Mouse (Mus musculus) forebrain, postnatal 0 days (tissue): Measurements from ENCODE around the gene Irf8. TPM values are rescaled to one million over a fixed set of nuclear protein-coding genes. Genes with fewer than 3 reads are reported as not detected.
"Not testable (repeated sequence)": the region's sequence is repeated elsewhere in the genome, so short reads cannot be mapped to it uniquely, and the experiment has no call there.

ENCODE experiments used
- ATAC-seq: fragments of 200-750 bp; cut with Nextera tagmentation; 2 replicates; pipeline ENCODE4 v1.8.0; 2017; ENCODE audit warnings: mild to moderate bottlenecking, moderate library complexity
- DNase-seq: peaks from one replicate; pipeline ENCODE4 v3.0.0-alpha.2; 2015
- H3K27ac ChIP-seq: fragments of 300-500 bp; sonication (generic); 2 replicates; pipeline ENCODE4 v1.5.1; 2014; ENCODE audit warnings: low read depth, mild to moderate bottlenecking, antibody characterized with exemption, low read length, moderate library complexity, mixed read lengths
- H3K27me3 ChIP-seq: fragments of 300-500 bp; sonication (generic); 2 replicates; pipeline ENCODE4 v1.6.1; 2014; ENCODE audit warnings: mild to moderate bottlenecking, low read length, mixed read lengths; ENCODE audit not compliant: insufficient read depth
- H3K36me3 ChIP-seq: fragments of 300-500 bp; sonication (generic); 2 replicates; pipeline ENCODE4 v1.6.1; 2014; ENCODE audit warnings: mild to moderate bottlenecking, moderate library complexity; ENCODE audit not compliant: insufficient read depth
- H3K4me1 ChIP-seq: fragments of 300-500 bp; sonication (generic); 2 replicates; pipeline ENCODE4 v1.6.1; 2014; ENCODE audit warnings: antibody characterized with exemption; ENCODE audit not compliant: insufficient read depth
- H3K4me2 ChIP-seq: fragments of 300-500 bp; sonication (generic); 2 replicates; pipeline ENCODE4 v1.6.1; 2014; ENCODE audit warnings: low read depth, mild to moderate bottlenecking, moderate library complexity
- H3K4me3 ChIP-seq: fragments of 300-500 bp; sonication (generic); 2 replicates; pipeline ENCODE4 v1.5.1; 2014; ENCODE audit warnings: low read depth, low read length, mixed read lengths
- H3K9ac ChIP-seq: fragments of 300-500 bp; sonication (generic); 2 replicates; pipeline ENCODE4 v1.6.1; 2014; ENCODE audit warnings: mild to moderate bottlenecking
- H3K9me3 ChIP-seq: fragments of 300-500 bp; sonication (generic); 2 replicates; pipeline ENCODE4 v1.6.1; 2016; ENCODE audit warnings: low read length
- CTCF ChIP-seq: sonication (generic); IDR thresholded peaks from 2 replicates; pipeline ENCODE4 v1.5.1; 2016; ENCODE audit warnings: antibody characterized with exemption, control low read depth, low read depth
- WGBS: fragments of 180-500 bp; shearing (Covaris S2); extraction: QIAGEN DNeasy Blood & Tissue Kit; methylation state at CpG from one replicate; pipeline ENCODE4 v1.1.7; 2014; 5-methylcytosine and 5-hydroxymethylcytosine counted together
- polyA plus RNA-seq: library from polyadenylated mRNA; unstranded; fragments of >200 nt; fragmentation: Nextera tagmentation; extraction: Ambion mirVana; gene quantifications from 2 replicates; pipeline ENCODE4 v1.2.1, GENCODE M21; 2015
- total RNA-seq: library from RNA; depleted of rRNA; stranded (reverse); fragments of >200 nt; gene quantifications from 2 replicates; pipeline ENCODE4 v1.2.3, GENCODE M21; 2014

The Irf8 gene
- total and polyA plus RNA-seq, 2 experiments from 2014 or later: 3.3 to 5.8 TPM

DNA sequence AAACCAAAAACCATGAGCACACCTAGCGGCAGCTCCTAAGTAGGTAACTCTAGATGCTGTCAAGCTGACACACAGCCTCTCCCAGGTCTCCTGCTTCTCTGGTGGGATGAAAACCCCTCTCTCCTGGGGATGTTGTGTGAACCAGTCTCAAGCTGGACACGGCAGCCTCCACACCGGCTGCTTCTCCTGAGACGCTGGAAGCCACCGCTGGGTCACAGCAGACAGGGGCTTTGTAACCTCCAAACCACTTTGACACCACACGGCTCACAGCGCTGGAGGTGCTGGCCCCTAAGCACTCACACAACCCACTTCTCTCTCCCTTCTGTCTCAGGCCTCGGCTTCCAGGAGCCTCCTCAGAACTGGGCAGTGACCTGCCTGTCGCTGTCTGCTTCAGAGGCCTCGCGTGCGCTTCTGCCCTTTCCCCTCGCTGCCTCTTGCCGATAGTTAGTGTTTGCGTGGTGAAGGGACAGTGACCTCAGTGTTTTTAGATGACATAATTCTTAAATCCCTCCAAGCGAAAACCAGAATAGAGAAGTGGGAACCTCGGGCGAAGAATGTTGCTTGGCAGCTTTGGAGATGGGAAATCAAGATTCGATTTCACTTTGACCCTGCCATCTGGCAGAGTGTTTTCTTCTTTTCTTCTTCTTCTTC lies 16.4 kb upstream of the Irf8 start:
- Histone ChIP-seq H3K4me1 (no peaks in the 10 kb centered on the region), H3K4me3 (no peak overlapping the region), H3K27ac (no peak overlapping the region), H3K27me3 (no peaks in the 10 kb centered on the region), H3K4me2 (no peak overlapping the region), H3K9ac (no peak overlapping the region), H3K36me3 (no peaks in the 10 kb centered on the region), H3K9me3 (no peaks in the 10 kb centered on the region)
- TF ChIP-seq CTCF: no peak
- ATAC-seq (no peak), DNase-seq (no peak)
- 73% methylated on average over 19 of the region's 19 CpGs for WGBS

DNA sequence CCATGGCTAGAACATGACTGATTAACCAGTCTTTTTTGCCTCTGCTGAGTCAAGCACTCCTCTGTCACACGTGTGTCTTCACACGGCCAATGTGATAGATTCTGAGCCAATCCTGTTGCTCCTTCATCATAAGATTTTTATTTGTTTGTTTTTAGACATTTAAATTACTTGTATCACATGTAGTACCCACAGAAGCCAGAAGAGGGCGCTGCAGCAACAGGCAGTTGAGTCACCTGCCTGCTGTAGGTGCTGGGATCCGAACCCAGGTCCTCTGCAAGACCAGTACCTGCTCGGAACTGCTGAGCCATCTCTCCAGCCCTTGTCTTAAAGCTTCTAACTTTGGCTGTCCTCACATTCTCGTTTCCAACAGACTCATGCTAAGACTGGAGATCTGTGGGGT lies 13.1 kb upstream of the Irf8 start:
- Histone ChIP-seq H3K4me2 (no peak overlapping the region), H3K4me3 (no peak overlapping the region), H3K9me3 (no peaks in the 10 kb centered on the region), H3K27me3 (no peaks in the 10 kb centered on the region), H3K36me3 (no peaks in the 10 kb centered on the region), H3K4me1 (no peaks in the 10 kb centered on the region), H3K27ac (no peak overlapping the region), H3K9ac (no peak overlapping the region)
- TF ChIP-seq CTCF: peak; percentile 29
- DNase-seq: no peak
- WGBS: 72% methylated on average over 6 of the region's 6 CpGs
- ATAC-seq: no peak

- not testable (repeated sequence) for H3K27ac ChIP-seq, H3K4me1 ChIP-seq, ATAC-seq, H3K9ac ChIP-seq, H3K4me3 ChIP-seq, H3K27me3 ChIP-seq, H3K9me3 ChIP-seq, DNase-seq, H3K36me3 ChIP-seq, H3K4me2 ChIP-seq
- 90% methylated on average over 2 of the region's 4 CpGs for WGBS
- 0 out of 2 replicates have a peak, but pooled peaks have one; percentile 4 for TF ChIP-seq CTCF
Measured at GRCm38 (mm10) chr8:120724096-120724495, 12.1 kb upstream of the Irf8 start.

GRCm38 (mm10) chr8:120724816-120725575 lies 11.2 kb upstream of the Irf8 start:
- no peaks in the 10 kb centered on the region for H3K27me3 ChIP-seq
- DNase-seq (no peak), ATAC-seq (no peak)
- no peak overlapping the region for H3K9ac ChIP-seq
- no peaks in the 10 kb centered on the region for H3K36me3 ChIP-seq
- no peak for TF ChIP-seq CTCF
- H3K4me2 ChIP-seq: no peak overlapping the region
- no peak overlapping the region for H3K4me3 ChIP-seq
- H3K27ac ChIP-seq: no peak overlapping the region
- no peaks in the 10 kb centered on the region for H3K4me1 ChIP-seq
- no peaks in the 10 kb centered on the region for H3K9me3 ChIP-seq
- WGBS: 84% methylated on average over 17 of the region's 17 CpGs

GRCm38 (mm10) chr8:120725576-120725950 lies 10.6 kb upstream of the Irf8 start:
- no peak for TF ChIP-seq CTCF
- Histone ChIP-seq H3K27me3 (no peaks in the 10 kb centered on the region), H3K4me3 (no peak overlapping the region), H3K27ac (no peak overlapping the region), H3K9ac (no peak overlapping the region), H3K4me2 (no peak overlapping the region), H3K36me3 (no peaks in the 10 kb centered on the region), H3K9me3 (no peaks in the 10 kb centered on the region), H3K4me1 (no peaks in the 10 kb centered on the region)
- no peak for ATAC-seq
- DNase-seq: no peak
- WGBS: 90% methylated on average over 5 of the region's 5 CpGs

DNA sequence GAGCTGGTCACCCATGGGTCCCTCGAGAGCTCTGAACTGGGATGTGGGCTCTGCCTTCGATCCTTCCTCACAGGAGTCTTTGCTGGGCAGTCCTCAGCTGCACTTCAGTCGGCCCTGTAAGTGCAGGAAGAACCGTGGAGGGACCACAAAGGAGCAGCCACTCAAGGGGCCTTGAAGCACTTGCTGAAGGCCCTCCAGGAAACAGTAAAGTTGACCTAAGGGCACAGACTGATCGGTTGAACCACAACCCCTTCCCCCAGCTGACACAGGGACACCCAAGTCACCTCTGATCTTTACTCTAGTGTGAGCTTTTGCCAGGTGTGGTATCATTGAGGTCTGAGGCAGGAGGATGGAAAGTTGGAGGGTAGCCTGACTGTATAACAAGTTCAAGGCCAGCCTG lies 10.1 kb upstream of the Irf8 start:
- Histone ChIP-seq H3K4me1 (no peaks in the 10 kb centered on the region), H3K4me2 (no peak overlapping the region), H3K36me3 (no peaks in the 10 kb centered on the region), H3K9ac (no peak overlapping the region), H3K9me3 (no peaks in the 10 kb centered on the region), H3K27ac (no peak overlapping the region), H3K27me3 (no peaks in the 10 kb centered on the region), H3K4me3 (no peak overlapping the region)
- DNase-seq: no peak
- 81% methylated on average over 5 of the region's 5 CpGs for WGBS
- ATAC-seq: no peak
- no peak for TF ChIP-seq CTCF

DNA sequence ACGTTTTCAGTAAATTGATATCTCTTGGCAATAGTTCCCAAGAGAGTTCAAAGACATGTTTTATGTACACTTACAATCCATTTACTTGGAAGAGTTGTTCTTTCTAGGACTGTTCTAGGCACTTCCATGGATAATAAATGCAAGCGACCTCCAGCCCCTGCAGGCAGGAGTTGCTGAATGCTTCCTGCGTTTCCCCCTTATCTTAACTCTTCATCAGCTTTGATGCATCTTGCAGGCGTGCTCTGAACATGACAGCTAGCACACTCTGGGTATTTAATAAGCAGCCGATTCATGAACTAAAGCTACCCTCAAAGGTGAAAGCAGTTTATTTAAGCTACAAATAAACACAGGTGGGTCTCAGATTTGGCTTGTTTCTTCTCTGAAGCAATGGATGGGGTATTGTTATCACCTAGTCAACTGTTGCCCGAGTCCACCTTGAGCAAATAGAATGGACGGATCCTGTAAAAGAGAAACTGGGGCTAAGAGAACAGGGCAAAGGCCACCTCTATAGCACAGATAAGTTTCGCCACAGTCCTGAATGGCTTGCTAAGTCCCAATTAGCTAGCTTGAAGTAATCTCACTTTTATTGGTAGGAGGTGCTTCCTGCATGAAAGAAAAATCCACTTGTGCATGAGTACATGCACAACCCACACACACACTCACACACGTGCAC lies 7.5 kb upstream of the Irf8 start:
- ATAC-seq: no peak
- H3K27me3 ChIP-seq: no peaks in the 10 kb centered on the region; the same call in 1 of the 2 replicates
- 77% methylated on average over 9 of the region's 9 CpGs for WGBS
- no peaks in the 10 kb centered on the region for H3K4me1 ChIP-seq
- no peak overlapping the region for H3K4me2 ChIP-seq
- H3K27ac ChIP-seq: no peak overlapping the region
- no peak for DNase-seq
- no peaks in the 10 kb centered on the region for H3K9me3 ChIP-seq
- H3K9ac ChIP-seq: no peak overlapping the region
- H3K4me3 ChIP-seq: no peak overlapping the region
- no peaks in the 10 kb centered on the region for H3K36me3 ChIP-seq
- no peak for TF ChIP-seq CTCF
